Mouse (Mus musculus): Measurements from ENCODE around the gene Olfr1420. TPM values are rescaled to one million over a fixed set of nuclear protein-coding genes. Genes with fewer than 3 reads are reported as not detected.
"Not testable (repeated sequence)": the region's sequence is repeated elsewhere in the genome, so short reads cannot be mapped to it uniquely, and the experiment has no call there.

Olfr1420 gene
- not detected in 2 replicates for polyA plus RNA-seq (2015; fragmentation: Nextera tagmentation; extraction: Ambion mirVana)

DNA sequence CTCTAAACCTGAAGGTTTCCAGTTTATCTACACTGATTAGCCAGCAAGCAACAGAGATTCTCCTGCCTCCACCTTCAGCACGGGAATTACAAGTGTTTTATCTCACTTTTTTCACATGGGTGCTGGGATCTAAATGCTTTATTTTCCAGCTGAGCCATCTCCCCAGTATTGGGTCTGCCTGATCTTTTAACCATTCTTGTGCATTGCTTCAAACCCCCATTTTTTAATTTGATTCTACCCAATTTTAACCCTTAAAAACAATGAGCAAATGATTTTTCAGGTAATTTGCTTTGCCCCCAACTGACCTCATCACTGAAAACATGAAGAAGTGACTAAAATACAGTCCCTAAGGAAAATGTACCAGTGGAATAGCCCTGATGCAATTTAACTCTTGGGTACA is at the start of gene Olfr1420:
Olfr1420 (plus strand) TSS at position 301 of the 400 bp plus-strand sequence.
- H3K36me3 ChIP-seq, result no peaks in the 10 kb centered on the region
- H3K27me3 ChIP-seq, result no peaks in the 10 kb centered on the region
- H3K4me2 ChIP-seq, result no peak within 1 kb of the TSS
- H3K4me3 ChIP-seq, result no peak within 1 kb of the TSS
- H3K4me1 ChIP-seq (replicated peaks), result no peaks in the 10 kb centered on the region
- H3K9me3 ChIP-seq, result no peaks in the 10 kb centered on the region
- 53% methylated on average over 1 of the region's 1 CpGs for WGBS
- no peak within 1 kb of the TSS for H3K9ac ChIP-seq
- no peak for ATAC-seq (ENCODE audit: low FRiP score)
- H3K27ac ChIP-seq, result no peak within 1 kb of the TSS

DNA sequence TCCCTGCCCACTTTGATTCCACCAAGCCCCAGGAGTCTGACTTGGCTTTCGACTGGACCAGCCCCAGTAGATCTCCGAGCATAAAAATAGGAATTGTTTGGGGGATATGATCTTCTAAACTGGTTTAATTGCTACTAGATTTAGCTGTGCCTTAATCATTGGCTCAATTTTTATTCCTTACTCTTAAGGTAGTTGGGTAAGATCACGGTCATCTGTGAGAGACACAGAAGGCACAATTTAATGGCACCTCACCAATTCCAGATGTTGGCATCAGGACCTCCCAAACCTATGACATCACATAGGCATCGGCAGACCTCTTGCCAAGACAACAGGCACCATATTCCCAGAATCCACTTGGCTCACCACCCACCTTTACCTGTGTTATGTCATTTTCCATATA is 47.2 kb upstream of the Olfr1420 start, which contains the start of gene Olfr1417:
Olfr1417 (minus strand) TSS at position 101 of the 400 bp plus-strand sequence.
- H3K9ac ChIP-seq, result no peak within 1 kb of the TSS
- no peaks in the 10 kb centered on the region for H3K27me3 ChIP-seq
- H3K4me3 ChIP-seq, result no peak within 1 kb of the TSS
- no peak within 1 kb of the TSS for H3K4me2 ChIP-seq
- H3K27ac ChIP-seq, result no peak within 1 kb of the TSS
- no peaks in the 10 kb centered on the region for H3K36me3 ChIP-seq
- no peaks in the 10 kb centered on the region for H3K4me1 ChIP-seq (replicated peaks)
- WGBS, result 93% methylated on average over 4 of the region's 4 CpGs
- H3K9me3 ChIP-seq, result no peaks in the 10 kb centered on the region
- no peak for ATAC-seq (ENCODE audit: low FRiP score)

DNA sequence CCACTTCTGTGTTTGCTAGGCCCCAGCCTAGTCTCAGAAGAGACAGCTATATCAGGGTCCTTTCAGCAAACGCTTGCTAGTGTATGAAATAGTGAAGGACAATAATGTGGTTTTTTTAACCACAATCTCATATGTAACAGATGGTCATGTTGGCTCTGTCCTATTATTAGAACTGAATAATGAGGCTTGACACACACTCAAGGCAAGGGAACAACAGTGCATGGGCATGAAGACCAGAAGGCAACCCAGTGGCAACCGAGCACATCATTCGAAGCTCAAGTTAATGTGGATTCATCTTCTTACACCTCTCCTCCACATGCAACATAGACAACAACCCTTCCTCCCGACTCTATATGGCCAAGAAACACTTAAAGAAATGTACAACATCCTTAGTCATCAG is 40.0 kb upstream of the Olfr1420 start:
- ATAC-seq (ENCODE audit: low FRiP score), result no peak
- no peak overlapping the region for H3K9ac ChIP-seq

DNA sequence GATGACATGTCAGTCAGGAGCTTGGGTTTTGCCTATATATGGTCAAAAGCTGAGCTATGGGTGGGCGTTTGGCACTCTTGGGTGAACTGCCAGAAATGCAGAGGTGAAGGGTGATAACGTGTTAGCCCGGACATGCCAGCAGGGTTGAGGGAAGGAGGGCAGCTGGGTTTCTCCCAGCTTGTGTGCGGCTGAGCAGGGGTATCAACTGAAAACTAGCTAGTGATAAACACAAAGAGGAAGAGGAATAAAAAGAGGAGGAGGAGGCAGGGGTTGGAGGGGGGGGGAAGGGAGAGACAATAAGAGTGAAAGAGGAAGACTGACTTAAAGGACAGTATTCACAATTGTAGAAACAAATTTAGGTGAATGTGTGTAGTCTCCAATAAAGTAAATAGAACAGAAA is 33.7 kb upstream of the Olfr1420 start:
- Histone ChIP-seq H3K9ac (no peak overlapping the region), H3K27ac (no peak overlapping the region), H3K4me2 (no peak overlapping the region), H3K27me3 (no peaks in the 10 kb centered on the region), H3K9me3 (no peaks in the 10 kb centered on the region), H3K36me3 (no peaks in the 10 kb centered on the region), H3K4me3 (no peak overlapping the region), H3K4me1 (replicated peaks) (no peaks in the 10 kb centered on the region)
- no peak for ATAC-seq (ENCODE audit: low FRiP score)
- 64% methylated on average over 4 of the region's 4 CpGs for WGBS

More for the DNA sequence above, 40.0 kb upstream of the Olfr1420 start:
- Histone ChIP-seq H3K4me1 (replicated peaks) (no peaks in the 10 kb centered on the region), H3K4me3 (no peak overlapping the region), H3K27me3 (no peaks in the 10 kb centered on the region), H3K4me2 (no peak overlapping the region), H3K36me3 (no peaks in the 10 kb centered on the region), H3K9me3 (no peaks in the 10 kb centered on the region), H3K27ac (no peak overlapping the region)
- 87% methylated on average over 4 of the region's 4 CpGs for WGBS

DNA sequence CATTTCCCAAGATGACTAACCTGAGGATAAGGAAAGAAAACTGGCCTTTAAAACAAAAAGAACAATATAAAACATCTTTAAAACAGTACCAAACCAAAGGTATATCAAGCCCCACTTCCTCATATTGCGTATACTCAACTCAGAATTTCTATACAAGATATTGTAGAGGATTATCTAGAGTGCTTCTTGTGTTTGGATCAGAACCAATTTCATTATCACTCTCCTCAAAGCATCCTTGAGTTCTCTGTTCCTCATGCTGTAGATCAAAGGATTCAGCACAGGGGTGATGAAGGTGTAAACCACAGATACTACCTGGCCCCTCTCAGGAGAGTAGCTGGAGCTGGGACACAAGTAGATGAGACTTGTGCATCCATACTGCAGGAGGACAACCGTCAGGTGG is 31.5 kb upstream of the Olfr1420 start:
- Histone ChIP-seq H3K36me3 (no peaks in the 10 kb centered on the region), H3K9ac (no peak overlapping the region), H3K4me3 (no peak overlapping the region), H3K9me3 (no peaks in the 10 kb centered on the region), H3K4me2 (no peak overlapping the region), H3K4me1 (replicated peaks) (no peaks in the 10 kb centered on the region), H3K27ac (no peak overlapping the region), H3K27me3 (no peaks in the 10 kb centered on the region)
- ATAC-seq (ENCODE audit: low FRiP score), result no peak
- WGBS, result 83% methylated on average over 2 of the region's 2 CpGs

DNA sequence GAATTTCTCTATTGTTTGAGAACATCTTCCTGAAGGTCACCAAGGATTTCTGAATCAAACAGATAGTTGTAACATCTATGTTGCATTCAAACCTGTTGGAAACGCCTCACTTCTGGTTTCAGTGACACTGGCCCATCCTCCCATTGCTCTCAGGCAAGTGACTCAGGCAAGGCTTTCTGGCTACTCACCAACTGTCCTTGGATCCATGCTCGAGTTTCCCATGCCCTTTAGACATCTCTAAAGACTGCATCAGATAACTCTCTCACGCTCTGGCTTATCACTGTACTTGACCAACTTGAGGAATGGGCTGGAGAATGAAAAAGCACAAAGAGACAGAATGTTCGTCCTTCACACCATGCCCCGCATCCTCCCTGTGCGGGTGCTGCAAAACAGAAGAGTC is 29.9 kb upstream of the Olfr1420 start:
- WGBS, result 82% methylated on average over 6 of the region's 6 CpGs
- H3K4me3 ChIP-seq, result no peak overlapping the region
- no peak overlapping the region for H3K27ac ChIP-seq
- H3K36me3 ChIP-seq, result no peaks in the 10 kb centered on the region
- ATAC-seq (ENCODE audit: low FRiP score), result no peak
- H3K9ac ChIP-seq, result no peak overlapping the region
- no peak overlapping the region for H3K4me2 ChIP-seq
- H3K27me3 ChIP-seq, result no peaks in the 10 kb centered on the region
- no peaks in the 10 kb centered on the region for H3K9me3 ChIP-seq
- no peaks in the 10 kb centered on the region for H3K4me1 ChIP-seq (replicated peaks)

DNA sequence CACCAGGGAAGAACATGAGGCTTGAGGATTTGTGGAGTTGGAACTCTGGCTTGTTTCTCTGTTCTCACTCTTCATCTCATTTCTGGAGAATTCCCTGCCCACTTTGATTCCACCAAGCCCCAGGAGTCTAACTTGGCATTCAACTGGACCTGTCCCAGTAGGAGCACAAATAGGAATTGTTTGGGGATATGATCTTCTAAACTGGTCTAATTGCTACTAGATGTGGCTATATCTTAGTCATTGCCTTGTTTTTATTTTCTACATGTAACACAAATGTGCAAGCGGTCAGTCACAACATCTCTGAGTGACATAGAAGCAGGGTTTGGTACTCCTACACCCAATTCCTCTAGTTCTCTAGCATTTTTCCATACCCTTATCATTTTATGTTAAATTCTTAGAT is 25.4 kb upstream of the Olfr1420 start, which contains the start of gene Olfr1418:
Olfr1418 (minus strand) TSS at position 101 of the 400 bp plus-strand sequence.
- Histone ChIP-seq H3K27ac (no peak within 1 kb of the TSS), H3K4me2 (no peak within 1 kb of the TSS), H3K4me1 (replicated peaks) (no peaks in the 10 kb centered on the region), H3K36me3 (no peaks in the 10 kb centered on the region), H3K9me3 (no peaks in the 10 kb centered on the region), H3K9ac (no peak within 1 kb of the TSS), H3K4me3 (no peak within 1 kb of the TSS), H3K27me3 (no peaks in the 10 kb centered on the region)
- no peak for ATAC-seq (ENCODE audit: low FRiP score)
- WGBS, result 93% methylated on average over 1 of the region's 1 CpGs

DNA sequence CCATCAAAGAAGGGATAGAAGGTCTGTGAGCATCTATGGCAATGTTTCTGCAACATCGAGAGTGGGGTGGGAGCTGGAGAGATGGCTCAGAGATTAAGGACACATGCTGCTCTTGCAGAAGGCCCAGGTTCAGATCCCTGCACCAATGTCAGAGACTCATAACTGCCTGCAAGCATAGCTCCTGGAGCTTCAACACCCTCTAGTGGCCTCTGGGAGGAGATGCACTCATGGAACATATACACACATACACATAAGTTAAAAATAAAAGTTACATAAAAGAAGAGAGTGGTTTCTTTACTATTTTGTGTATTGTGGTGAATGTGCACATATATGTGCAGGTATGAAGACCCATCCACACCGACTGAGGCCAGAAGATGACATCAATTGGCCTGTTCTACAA is 18.5 kb upstream of the Olfr1420 start:
- Histone ChIP-seq H3K4me3 (no peak overlapping the region), H3K9me3 (no peaks in the 10 kb centered on the region), H3K27ac (no peak overlapping the region), H3K4me2 (no peak overlapping the region), H3K27me3 (no peaks in the 10 kb centered on the region), H3K4me1 (replicated peaks) (no peaks in the 10 kb centered on the region), H3K36me3 (no peaks in the 10 kb centered on the region), H3K9ac (no peak overlapping the region)
- WGBS, result 88% methylated on average over 2 of the region's 2 CpGs
- no peak for ATAC-seq (ENCODE audit: low FRiP score)

DNA sequence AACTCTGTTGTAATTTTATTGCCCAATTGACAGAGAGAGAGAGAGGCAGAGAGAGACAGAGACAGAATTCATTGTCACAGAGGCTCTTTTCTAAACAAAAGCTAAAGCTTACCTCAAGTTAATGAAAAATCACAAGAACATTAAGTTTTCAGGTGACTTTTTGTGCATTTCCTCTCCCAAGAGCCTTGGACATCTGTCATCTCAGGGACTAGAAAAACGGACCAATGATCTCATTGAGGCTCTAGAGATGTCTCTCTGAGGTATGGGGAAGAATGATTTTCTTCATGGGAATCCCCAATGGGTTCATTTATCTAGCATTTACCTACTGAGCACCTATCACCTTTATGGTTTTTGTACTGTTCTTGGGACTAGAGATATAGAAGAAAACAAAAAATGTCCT is 11.4 kb upstream of the Olfr1420 start, which contains the start of gene Olfr1419:
Olfr1419 (minus strand) TSS at position 101 of the 400 bp plus-strand sequence.
- Histone ChIP-seq H3K9ac (no peak within 1 kb of the TSS), H3K27ac (no peak within 1 kb of the TSS), H3K9me3 (no peaks in the 10 kb centered on the region), H3K4me2 (no peak within 1 kb of the TSS), H3K4me1 (replicated peaks) (no peaks in the 10 kb centered on the region), H3K36me3 (no peaks in the 10 kb centered on the region), H3K4me3 (no peak within 1 kb of the TSS), H3K27me3 (no peaks in the 10 kb centered on the region)
- no peak for ATAC-seq (ENCODE audit: low FRiP score)
- 60% methylated on average over 1 of the region's 1 CpGs for WGBS

DNA sequence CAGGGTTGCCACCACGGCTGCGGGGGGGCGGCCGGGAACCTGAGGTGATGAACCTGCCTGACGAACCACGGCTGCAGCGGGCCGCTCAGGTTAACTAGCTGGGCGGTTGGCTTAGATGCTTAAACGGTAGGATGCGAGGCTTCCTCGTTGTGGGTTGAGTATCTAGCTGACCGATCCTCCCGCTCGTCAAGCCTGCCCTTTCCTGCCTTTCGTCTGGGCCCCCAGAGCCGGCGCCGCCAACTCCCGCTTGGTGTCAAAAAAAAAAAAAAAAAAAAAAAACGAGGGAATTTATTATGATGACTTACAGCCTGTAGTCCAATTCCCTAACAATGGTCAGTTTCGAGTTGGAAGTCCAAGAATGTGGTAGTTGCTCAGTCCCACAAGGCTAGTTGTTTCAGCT is 8.0 kb upstream of the Olfr1420 start:
- H3K27me3 ChIP-seq; H3K27ac ChIP-seq; H3K9me3 ChIP-seq; H3K9ac ChIP-seq; ATAC-seq (ENCODE audit: low FRiP score); H3K4me1 ChIP-seq (replicated peaks); H3K36me3 ChIP-seq; H3K4me3 ChIP-seq; H3K4me2 ChIP-seq: not testable (repeated sequence)
- 68% methylated on average over 22 of the region's 22 CpGs for WGBS

DNA sequence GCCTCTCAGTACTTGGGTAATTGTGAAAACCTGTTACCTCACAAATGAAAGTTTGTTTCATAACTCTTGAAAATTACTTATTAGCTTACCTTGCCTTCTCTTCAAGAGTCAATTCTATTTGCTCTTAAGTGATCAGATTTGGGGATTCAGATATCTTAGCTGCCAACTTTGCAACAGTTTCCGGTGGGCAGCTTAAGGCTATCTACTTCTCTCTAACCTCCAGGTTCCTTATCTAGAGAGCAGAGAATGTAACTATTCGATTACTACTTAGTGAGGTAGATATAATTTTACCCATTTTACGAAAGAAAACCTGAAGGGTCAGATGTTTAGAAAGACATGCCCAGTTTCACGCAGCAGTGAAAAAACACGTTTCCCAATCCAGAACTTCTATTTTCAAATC is 24.7 kb downstream of the Olfr1420 start:
- no peaks in the 10 kb centered on the region for H3K27me3 ChIP-seq
- peaks cover 6% of the 10 kb centered on the region for H3K36me3 ChIP-seq
- ATAC-seq (ENCODE audit: low FRiP score), result no peak
- WGBS, result 92% methylated on average over 5 of the region's 5 CpGs
- peaks cover 28% of the 10 kb centered on the region for H3K4me1 ChIP-seq (replicated peaks)
- peak overlapping the region; percentile 71 for H3K4me2 ChIP-seq
- H3K9me3 ChIP-seq, result no peaks in the 10 kb centered on the region
- H3K9ac ChIP-seq, result peak overlapping the region; percentile 85
- H3K4me3 ChIP-seq, result peak overlapping the region; percentile 77
- peak overlapping the region; percentile 92; the same call in 1 of the 2 replicates for H3K27ac ChIP-seq

DNA sequence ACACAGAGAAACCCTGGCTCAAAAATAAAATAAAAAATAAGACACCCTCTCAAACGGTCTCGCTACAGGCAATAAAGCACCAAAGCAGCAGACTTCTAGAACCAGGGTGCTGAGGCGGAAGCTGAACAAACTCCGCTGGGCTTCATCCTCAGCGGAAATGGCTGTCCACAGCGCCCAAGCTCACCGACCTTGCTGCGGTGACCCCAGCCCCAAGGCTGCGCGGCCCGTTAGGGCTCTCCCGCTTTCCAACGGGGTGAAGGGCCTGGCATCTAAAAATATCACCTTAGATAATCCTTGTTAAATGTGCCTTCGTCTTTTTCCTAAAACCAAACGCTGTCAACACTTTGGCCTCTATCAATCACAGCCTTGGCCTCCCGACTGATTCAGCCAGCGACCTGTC is 25.2 kb downstream of the Olfr1420 start:
- WGBS, result 5% methylated on average over 17 of the region's 17 CpGs

DNA sequence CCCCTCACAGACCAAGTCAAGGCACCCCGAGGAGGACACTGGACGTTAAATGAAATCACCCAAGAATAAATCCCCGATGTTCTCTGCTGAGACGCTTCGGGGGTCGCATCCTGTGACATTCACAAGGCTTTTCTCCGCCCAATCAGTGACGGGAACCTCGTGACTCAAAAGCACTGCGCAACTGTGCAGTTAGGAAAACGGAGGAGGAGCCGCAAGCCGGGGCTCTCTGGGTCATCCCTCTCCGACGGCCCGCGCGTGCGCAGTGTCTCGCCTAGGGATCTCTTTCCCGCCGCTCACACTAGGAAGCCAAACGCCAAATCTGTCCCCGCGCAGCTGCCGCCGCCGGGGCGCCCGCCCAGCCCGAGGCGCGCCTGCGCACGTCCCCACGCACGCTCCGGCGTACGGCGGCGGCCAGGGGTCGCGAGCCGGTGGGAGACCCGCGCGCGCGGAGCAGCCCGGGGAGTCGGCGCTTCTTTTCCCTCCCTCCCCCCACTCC is 25.7 kb downstream of the Olfr1420 start, which contains the start of gene Patl1:
Patl1 (plus strand) TSS at position 363 of the 496 bp plus-strand sequence.
- no peaks in the 10 kb centered on the region for H3K27me3 ChIP-seq
- peak within 1 kb of the TSS; percentile 85 for H3K9ac ChIP-seq
- peak; percentile 98 for ATAC-seq (ENCODE audit: low FRiP score)
- WGBS, result under 1% methylated on average over 53 of the region's 53 CpGs
- no peaks in the 10 kb centered on the region for H3K9me3 ChIP-seq
- H3K4me2 ChIP-seq, result peak within 1 kb of the TSS; percentile 71
- H3K4me3 ChIP-seq, result peak within 1 kb of the TSS; percentile 77
- H3K27ac ChIP-seq, result peak within 1 kb of the TSS; percentile 92
- peaks cover 32% of the 10 kb centered on the region for H3K4me1 ChIP-seq (replicated peaks)
- H3K36me3 ChIP-seq, result peaks cover 10% of the 10 kb centered on the region

More for the DNA sequence above, 25.2 kb downstream of the Olfr1420 start:
- peak; percentile 56 for ATAC-seq (ENCODE audit: low FRiP score)
- Histone ChIP-seq H3K9ac (peak overlapping the region; percentile 85), H3K27me3 (no peaks in the 10 kb centered on the region), H3K4me1 (replicated peaks) (peaks cover 32% of the 10 kb centered on the region), H3K27ac (peak overlapping the region; percentile 92), H3K9me3 (no peaks in the 10 kb centered on the region), H3K4me2 (peak overlapping the region; percentile 71), H3K36me3 (peaks cover 10% of the 10 kb centered on the region), H3K4me3 (peak overlapping the region; percentile 77)

Measured in hindbrain, embryonic 13.5 days (tissue).